29 mouse cellular contexts compared by ENCODE assay signal in genomic region chr1:183804295-183804694, GRCm38 (mm10).
A peak's percentile ranks its signal among the peaks of the same experiment; 100 is the strongest.
DNase-seq lines count a peak whose midpoint lies in the region; ATAC-seq lines count a peak whose summit lies in the region.
"Had no signal": no experiment of that assay in that cellular context is flagged by ENCODE, and none has a peak within 500 bp of the region (broad histone marks: within the 10 kb centered on the region; RNA-seq: fewer than 3 reads in every experiment).

No protein-coding gene starts in this region.

- no peak overlapping the region for H3K9ac ChIP-seq in hindbrain, embryonic 14.5 days
- H3K9ac ChIP-seq: embryonic facial prominence, embryonic 13.5 days; forebrain, embryonic 12.5 days; forebrain, embryonic 15.5 days; heart, embryonic 12.5 days; heart, embryonic 15.5 days; hindbrain, embryonic 13.5 days had no signal

- ATAC-seq in granulocyte monocyte progenitor cell, adult 5-6 weeks (replicated peaks; ENCODE audit: poor library complexity, severe bottlenecking) = peak; percentile 15
- ATAC-seq in hindbrain, embryonic 14.5 days (ENCODE audit: low FRiP score) = no peak
- ATAC-seq: activated CD4-positive, CD25-positive, alpha-beta regulatory T cell, adult 4 months; forebrain, embryonic 15.5 days; hindbrain, postnatal 0 days; inflammation-experienced regulatory T-cells, adult 6 months; intestine, embryonic 16.5 days had no signal

- H3K4me3 ChIP-seq in hindbrain, embryonic 14.5 days (replicated peaks; ENCODE audit: low read length) = no peak overlapping the region
- H3K4me3 ChIP-seq: embryonic facial prominence, embryonic 10.5 days; embryonic facial prominence, embryonic 13.5 days; erythroblast, embryonic 14.5 days; forebrain, embryonic 12.5 days; forebrain, embryonic 15.5 days; heart, embryonic 12.5 days; heart, embryonic 15.5 days; hindbrain, embryonic 10.5 days; hindbrain, embryonic 13.5 days had no signal

- H3K27ac ChIP-seq in hindbrain, embryonic 14.5 days = no peak overlapping the region
- H3K27ac ChIP-seq: embryonic facial prominence, embryonic 10.5 days; embryonic facial prominence, embryonic 13.5 days; forebrain, embryonic 12.5 days; forebrain, embryonic 15.5 days; heart, embryonic 15.5 days; hindbrain, embryonic 10.5 days; hindbrain, embryonic 13.5 days; hindbrain, postnatal 0 days had no signal

- peak; percentile 17 for DNase-seq in gastrocnemius, postnatal 25 days
- DNase-seq in gastrocnemius, adult 8-10 months (ENCODE audit: low spot score in 2 of 2) = no peak
- DNase-seq in NIH3T3 (ENCODE audit: low read depth) (peak; percentile 48), adipocyte (ENCODE audit: low spot score) (peak; percentile 71)
- DNase-seq in hindbrain, embryonic 14.5 days (ENCODE audit: low spot score) = no peak
- DNase-seq in cerebellum, adult 9-10 months = no peak
- no peak for DNase-seq in kidney, postnatal 4 days
- DNase-seq: adrenal gland, postnatal 10 days; adrenal gland, postnatal 36 days; cerebellum, adult 11-12 months; cerebellum, adult 8-10 months; cerebellum, postnatal 14 days; gastrocnemius, postnatal 14 days; kidney, adult 18-20 months had no signal

- no peaks in the 10 kb centered on the region for H3K9me3 ChIP-seq in hindbrain, embryonic 14.5 days (ENCODE audit: control insufficient read depth, low read length)
- H3K9me3 ChIP-seq: embryonic facial prominence, embryonic 10.5 days; embryonic facial prominence, embryonic 13.5 days; forebrain, embryonic 12.5 days; forebrain, embryonic 15.5 days; heart, embryonic 12.5 days; heart, embryonic 15.5 days; hindbrain, embryonic 10.5 days; hindbrain, embryonic 13.5 days had no signal

- 89% methylated on average over 2 of the region's 2 CpGs for WGBS in hindbrain, embryonic 14.5 days

- H3K4me1 ChIP-seq in hindbrain, embryonic 14.5 days (replicated peaks; ENCODE audit: control insufficient read depth, insufficient read depth, low read length) = no peaks in the 10 kb centered on the region
- H3K4me1 ChIP-seq: embryonic facial prominence, embryonic 10.5 days; forebrain, embryonic 12.5 days; forebrain, embryonic 15.5 days; heart, embryonic 12.5 days; heart, embryonic 15.5 days; hindbrain, embryonic 10.5 days; hindbrain, embryonic 13.5 days had no signal

- no peaks in the 10 kb centered on the region for H3K36me3 ChIP-seq in hindbrain, embryonic 14.5 days (replicated peaks; ENCODE audit: control insufficient read depth, insufficient read depth)
- H3K36me3 ChIP-seq: embryonic facial prominence, embryonic 10.5 days; embryonic facial prominence, embryonic 13.5 days; forebrain, embryonic 12.5 days; forebrain, embryonic 15.5 days; G1E; heart, embryonic 12.5 days; heart, embryonic 15.5 days; hindbrain, embryonic 10.5 days; hindbrain, embryonic 13.5 days had no signal

- H3K4me2 ChIP-seq in hindbrain, embryonic 14.5 days (replicated peaks) = no peak overlapping the region
- H3K4me2 ChIP-seq: embryonic facial prominence, embryonic 13.5 days; forebrain, embryonic 12.5 days; forebrain, embryonic 15.5 days; heart, embryonic 12.5 days; heart, embryonic 15.5 days; hindbrain, embryonic 13.5 days had no signal

- no peaks in the 10 kb centered on the region for H3K27me3 ChIP-seq in hindbrain, embryonic 14.5 days (ENCODE audit: control insufficient read depth, insufficient read depth, low read length)
- H3K27me3 ChIP-seq: embryonic facial prominence, embryonic 13.5 days; forebrain, embryonic 12.5 days; forebrain, embryonic 15.5 days; heart, embryonic 12.5 days; heart, embryonic 15.5 days; hindbrain, embryonic 13.5 days had no signal

Comparison
In these comparisons a context has a peak if more than half of its experiments do, and no peak if none do; other contexts are left out.
1. DNase-seq: peak in gastrocnemius, postnatal 25 days (single experiment), NIH3T3 (single experiment) and adipocyte (single experiment); none in gastrocnemius, adult 8-10 months (0 of 2), hindbrain, embryonic 14.5 days (single experiment), cerebellum, adult 9-10 months (single experiment) and kidney, postnatal 4 days (0 of 2).